In genomic region chr13:99607208-99607607, GRCm38 (mm10) we compare ENCODE assay signal across 22 mouse cellular contexts.
DNase-seq lines count a peak whose midpoint lies in the region; ATAC-seq lines count a peak whose summit lies in the region.
"Had no signal": no experiment of that assay in that cellular context is flagged by ENCODE, and none has a peak within 500 bp of the region (broad histone marks: within the 10 kb centered on the region; RNA-seq: fewer than 3 reads in every experiment).

No protein-coding gene starts in this region.

- intact Hi-C loops in heart, postnatal 14 days (cut with DNase I): loop anchor here (5.0 kb wide), 1 partner anchor 230 kb away; no protein-coding TSS in a partner anchor

- H3K4me1 ChIP-seq in heart, embryonic 10.5 days: peaks cover 64% of the 10 kb centered on the region
- H3K4me1 ChIP-seq in heart, embryonic 11.5 days (ENCODE audit: control insufficient read depth, insufficient read depth, low read length): peaks cover 45% of the 10 kb centered on the region
- H3K4me1 ChIP-seq in heart, embryonic 15.5 days (replicated peaks): peaks cover 40% of the 10 kb centered on the region
- peaks cover 37% of the 10 kb centered on the region for H3K4me1 ChIP-seq in limb, embryonic 10.5 days

- WGBS in heart, embryonic 10.5 days: 65% methylated on average over 6 of the region's 6 CpGs
- WGBS in heart, embryonic 11.5 days (ENCODE audit: insufficient replicate concordance): 64% methylated on average over 6 of the region's 6 CpGs
- WGBS in heart, embryonic 15.5 days: 58% methylated on average over 6 of the region's 6 CpGs
- 76% methylated on average over 6 of the region's 6 CpGs for WGBS in limb, embryonic 10.5 days

- H3K36me3 ChIP-seq in heart, embryonic 10.5 days: no peaks in the 10 kb centered on the region
- no peaks in the 10 kb centered on the region for H3K36me3 ChIP-seq in heart, embryonic 11.5 days (ENCODE audit: control insufficient read depth, insufficient read depth, low read length)
- H3K36me3 ChIP-seq in heart, embryonic 15.5 days: no peaks in the 10 kb centered on the region
- no peaks in the 10 kb centered on the region for H3K36me3 ChIP-seq in limb, embryonic 10.5 days
- H3K36me3 ChIP-seq: forebrain, embryonic 10.5 days; G1E had no signal

- peak; percentile 74 for DNase-seq in heart, embryonic 10.5 days (ENCODE audit: low spot score)
- DNase-seq in heart, postnatal 14 days: no peak
- DNase-seq in MN1 (ENCODE audit: low spot score): peak; percentile 43
- DNase-seq in limb, embryonic 10.5 days (ENCODE audit: low spot score): no peak
- DNase-seq in Muller cell, postnatal 12 days (ENCODE audit: inconsistent ontology term): no peak
- DNase-seq: adrenal gland, adult 8-10 months; adrenal gland, postnatal 25 days; B cell, adult 2 months; gastrocnemius, adult 2 months; gastrocnemius, postnatal 14 days had no signal

- H3K4me3 ChIP-seq in heart, embryonic 10.5 days: no peak overlapping the region
- no peak overlapping the region for H3K4me3 ChIP-seq in heart, embryonic 11.5 days (ENCODE audit: low read depth, low read length)
- H3K4me3 ChIP-seq in heart, embryonic 15.5 days: no peak overlapping the region
- H3K4me3 ChIP-seq in limb, embryonic 10.5 days: no peak overlapping the region
- H3K4me3 ChIP-seq: forebrain, embryonic 10.5 days; forebrain, embryonic 13.5 days; gastrocnemius, adult 2 months had no signal

- ATAC-seq in heart, embryonic 11.5 days (replicated peaks; ENCODE audit: insufficient number of reproducible peaks, low FRiP score, low TSS enrichment): no peak
- 0 out of 2 replicates have a peak, but pooled peaks have one; percentile 43 for ATAC-seq in heart, embryonic 15.5 days (replicated peaks; ENCODE audit: insufficient number of reproducible peaks, insufficient read depth, low FRiP score, low read depth)
- ATAC-seq: activated CD4-positive, CD25-positive, alpha-beta regulatory T cell, adult 4 months; forebrain, embryonic 13.5 days; forebrain, embryonic 16.5 days; hindbrain, postnatal 0 days; inflammation-experienced regulatory T-cells, adult 6 months; intestine, embryonic 16.5 days had no signal

- no peaks in the 10 kb centered on the region; the same call in 1 of the 2 replicates for H3K9me3 ChIP-seq in heart, embryonic 10.5 days
- no peaks in the 10 kb centered on the region for H3K9me3 ChIP-seq in heart, embryonic 11.5 days (replicated peaks; ENCODE audit: control insufficient read depth, low read length)
- 0 out of 2 replicates have a peak, but pooled peaks cover 4% of the 10 kb centered on the region for H3K9me3 ChIP-seq in heart, embryonic 15.5 days (replicated peaks)
- H3K9me3 ChIP-seq in limb, embryonic 10.5 days (replicated peaks): peaks cover 2% of the 10 kb centered on the region; the same call in 1 of the 2 replicates

- no peak overlapping the region for H3K4me2 ChIP-seq in heart, embryonic 11.5 days
- no peak overlapping the region for H3K4me2 ChIP-seq in heart, embryonic 15.5 days
- H3K4me2 ChIP-seq: forebrain, embryonic 13.5 days; hindbrain, embryonic 14.5 days had no signal

- no peaks in the 10 kb centered on the region for H3K27me3 ChIP-seq in heart, embryonic 10.5 days (ENCODE audit: insufficient read depth, poor library complexity, severe bottlenecking)
- H3K27me3 ChIP-seq in heart, embryonic 11.5 days (ENCODE audit: control insufficient read depth, insufficient read depth, low read length): no peaks in the 10 kb centered on the region
- no peaks in the 10 kb centered on the region for H3K27me3 ChIP-seq in heart, embryonic 15.5 days
- H3K27me3 ChIP-seq in limb, embryonic 10.5 days (ENCODE audit: low read depth, poor library complexity, severe bottlenecking): no peaks in the 10 kb centered on the region
- H3K27me3 ChIP-seq: CH12.LX; forebrain, embryonic 13.5 days had no signal

- H3K27ac ChIP-seq in heart, embryonic 10.5 days: peak overlapping the region; percentile 70; the same call in 1 of the 2 replicates
- no peak overlapping the region for H3K27ac ChIP-seq in heart, embryonic 11.5 days (ENCODE audit: low read depth, low read length)
- no peak overlapping the region for H3K27ac ChIP-seq in heart, embryonic 15.5 days
- H3K27ac ChIP-seq in limb, embryonic 10.5 days: peak overlapping the region; percentile 27; the same call in 1 of the 2 replicates
- H3K27ac ChIP-seq: forebrain, embryonic 13.5 days; gastrocnemius, adult 2 months; hindbrain, embryonic 14.5 days; hindbrain, postnatal 0 days had no signal

- no peak overlapping the region for H3K9ac ChIP-seq in heart, embryonic 11.5 days (ENCODE audit: low read depth, low read length)
- no peak overlapping the region for H3K9ac ChIP-seq in heart, embryonic 15.5 days
- H3K9ac ChIP-seq: forebrain, embryonic 13.5 days; hindbrain, embryonic 14.5 days had no signal

Comparison
In these comparisons a context has a peak if more than half of its experiments do, and no peak if none do; other contexts are left out.
1. DNase-seq: peak in heart, embryonic 10.5 days (single experiment) and MN1 (single experiment); none in heart, postnatal 14 days (0 of 2), limb, embryonic 10.5 days (single experiment) and Muller cell, postnatal 12 days (single experiment).
2. H3K27ac ChIP-seq: peak in heart, embryonic 10.5 days (single experiment) and limb, embryonic 10.5 days (single experiment); none in heart, embryonic 11.5 days (single experiment) and heart, embryonic 15.5 days (single experiment).